Mouse (Mus musculus) heart, embryonic 16.5 days (tissue): ENCODE data around the gene Grtp1. TPM values are rescaled to one million over a fixed set of nuclear protein-coding genes. Genes with fewer than 3 reads are reported as not detected.

Source experiments
- ATAC-seq: fragments of 200-750 bp; cut with Nextera tagmentation; replicated peaks from 2 replicates; pipeline ENCODE4 v1.8.0; 2017; ENCODE audit warnings: moderate number of reproducible peaks; ENCODE audit not compliant: insufficient read depth, low FRiP score; ENCODE audit errors: extremely low read depth
- H3K27ac ChIP-seq: fragments of 300-500 bp; sonication (generic); 2 replicates; pipeline ENCODE4 v1.5.1; 2014; ENCODE audit warnings: mild to moderate bottlenecking, low read length, control low read depth, moderate library complexity
- H3K27me3 ChIP-seq: fragments of 300-500 bp; sonication (generic); 2 replicates; pipeline ENCODE4 v1.6.1; 2014; ENCODE audit warnings: low read length, mixed read lengths; ENCODE audit not compliant: control insufficient read depth, insufficient read depth
- H3K36me3 ChIP-seq: fragments of 300-500 bp; sonication (generic); 2 replicates; pipeline ENCODE4 v1.6.1; 2014; ENCODE audit not compliant: control insufficient read depth, insufficient read depth
- H3K4me1 ChIP-seq: fragments of 300-500 bp; sonication (generic); 2 replicates; pipeline ENCODE4 v1.6.1; 2014; ENCODE audit warnings: low read length, mixed read lengths; ENCODE audit not compliant: control insufficient read depth, insufficient read depth
- H3K4me2 ChIP-seq: fragments of 300-500 bp; sonication (generic); 2 replicates; pipeline ENCODE4 v1.6.1; 2014; ENCODE audit warnings: low read depth, mild to moderate bottlenecking, control low read depth, low read length
- H3K4me3 ChIP-seq: fragments of 300-500 bp; sonication (generic); 2 replicates; pipeline ENCODE4 v1.5.1; 2014; ENCODE audit warnings: mild to moderate bottlenecking, control low read depth, low read length
- H3K9ac ChIP-seq: fragments of 300-500 bp; sonication (generic); 2 replicates; pipeline ENCODE4 v1.6.1; 2014; ENCODE audit warnings: low read length, control low read depth
- H3K9me3 ChIP-seq: fragments of 300-500 bp; sonication (generic); replicated peaks from 2 replicates; pipeline ENCODE4 v1.6.1; 2016; ENCODE audit warnings: low read length; ENCODE audit not compliant: control insufficient read depth
- WGBS: fragments of 180-500 bp; shearing (Covaris S2); extraction: QIAGEN DNeasy Blood & Tissue Kit; methylation state at CpG from one replicate; pipeline ENCODE4 v1.1.7; 2014; 5-methylcytosine and 5-hydroxymethylcytosine counted together
- polyA plus RNA-seq: library from polyadenylated mRNA; unstranded; fragments of >200 nt; fragmentation: Nextera tagmentation; extraction: Ambion mirVana; gene quantifications from 2 replicates; pipeline ENCODE4 v1.2.1, GENCODE M21; 2015

Grtp1 gene
- polyA plus RNA-seq, 1 experiment from 2014 or later = 11.0 TPM

- H3K4me3 ChIP-seq = peak overlapping the region; percentile 84
- peaks cover 8% of the 10 kb centered on the region; the same call in 1 of the 2 replicates for H3K4me1 ChIP-seq
- H3K9me3 ChIP-seq = no peaks in the 10 kb centered on the region
- no peak for ATAC-seq
- H3K36me3 ChIP-seq = no peaks in the 10 kb centered on the region
- peak overlapping the region; percentile 80; the same call in 1 of the 2 replicates for H3K9ac ChIP-seq
- no peak overlapping the region for H3K27ac ChIP-seq
- H3K27me3 ChIP-seq = peaks cover 10% of the 10 kb centered on the region; the same call in 1 of the 2 replicates
- WGBS = 37% methylated on average over 14 of the region's 14 CpGs
- H3K4me2 ChIP-seq = peak overlapping the region; percentile 94
Measured at GRCm38 (mm10) chr8:13199385-13200061, 897 bp downstream of the Grtp1 start.

- no peak for ATAC-seq
- Histone ChIP-seq H3K9me3 (no peaks in the 10 kb centered on the region), H3K36me3 (no peaks in the 10 kb centered on the region), H3K4me3 (no peak overlapping the region), H3K4me1 (peaks cover 6% of the 10 kb centered on the region; the same call in 1 of the 2 replicates), H3K27ac (no peak overlapping the region), H3K4me2 (no peak overlapping the region), H3K9ac (no peak overlapping the region), H3K27me3 (peaks cover 3% of the 10 kb centered on the region; the same call in 1 of the 2 replicates)
- WGBS = 83% methylated on average over 5 of the region's 5 CpGs
Measured at GRCm38 (mm10) chr8:13197493-13197892, 2.9 kb downstream of the Grtp1 start.

- no peaks in the 10 kb centered on the region; the same call in 1 of the 2 replicates for H3K27me3 ChIP-seq
- no peak overlapping the region for H3K9ac ChIP-seq
- H3K27ac ChIP-seq = no peak overlapping the region
- H3K36me3 ChIP-seq = no peaks in the 10 kb centered on the region
- H3K4me3 ChIP-seq = no peak overlapping the region
- 0 out of 2 replicates have a peak, but pooled peaks cover 2% of the 10 kb centered on the region for H3K4me1 ChIP-seq
- WGBS = 51% methylated on average over 10 of the region's 10 CpGs
- H3K4me2 ChIP-seq = no peak overlapping the region
- H3K9me3 ChIP-seq = no peaks in the 10 kb centered on the region
- ATAC-seq = no peak
Measured at GRCm38 (mm10) chr8:13194818-13195217, 5.6 kb downstream of the Grtp1 start.

GRCm38 (mm10) chr8:13190235-13190634, 10.2 kb downstream of the Grtp1 start:
- no peak overlapping the region for H3K4me2 ChIP-seq
- H3K4me1 ChIP-seq = no peaks in the 10 kb centered on the region
- H3K9me3 ChIP-seq = no peaks in the 10 kb centered on the region
- ATAC-seq = no peak
- H3K36me3 ChIP-seq = no peaks in the 10 kb centered on the region
- H3K4me3 ChIP-seq = no peak overlapping the region
- no peak overlapping the region for H3K27ac ChIP-seq
- WGBS = 84% methylated on average over 8 of the region's 8 CpGs
- no peaks in the 10 kb centered on the region for H3K27me3 ChIP-seq
- H3K9ac ChIP-seq = no peak overlapping the region

GRCm38 (mm10) chr8:13188857-13189256, 11.6 kb downstream of the Grtp1 start:
- 88% methylated on average over 1 of the region's 1 CpGs for WGBS
- Histone ChIP-seq H3K27me3 (no peaks in the 10 kb centered on the region), H3K27ac (no peak overlapping the region), H3K9me3 (no peaks in the 10 kb centered on the region), H3K4me2 (no peak overlapping the region), H3K4me1 (no peaks in the 10 kb centered on the region), H3K4me3 (no peak overlapping the region), H3K9ac (no peak overlapping the region), H3K36me3 (no peaks in the 10 kb centered on the region)
- ATAC-seq = no peak

GRCm38 (mm10) chr8:13188052-13188555, 12.3 kb downstream of the Grtp1 start:
- 88% methylated on average over 13 of the region's 13 CpGs for WGBS
- H3K36me3 ChIP-seq = no peaks in the 10 kb centered on the region
- ATAC-seq = no peak
- H3K4me2 ChIP-seq = no peak overlapping the region
- H3K27ac ChIP-seq = no peak overlapping the region
- H3K4me3 ChIP-seq = no peak overlapping the region
- H3K9ac ChIP-seq = no peak overlapping the region
- H3K27me3 ChIP-seq = no peaks in the 10 kb centered on the region
- H3K9me3 ChIP-seq = no peaks in the 10 kb centered on the region
- H3K4me1 ChIP-seq = no peaks in the 10 kb centered on the region

- Histone ChIP-seq H3K4me2 (no peak overlapping the region), H3K27me3 (no peaks in the 10 kb centered on the region), H3K36me3 (no peaks in the 10 kb centered on the region), H3K4me1 (no peaks in the 10 kb centered on the region), H3K9me3 (no peaks in the 10 kb centered on the region), H3K27ac (no peak overlapping the region), H3K4me3 (no peak overlapping the region), H3K9ac (no peak overlapping the region)
- WGBS = 77% methylated on average over 7 of the region's 7 CpGs
- no peak for ATAC-seq
Measured at GRCm38 (mm10) chr8:13187638-13188037, 12.8 kb downstream of the Grtp1 start.

GRCm38 (mm10) chr8:13187229-13187628, 13.2 kb downstream of the Grtp1 start:
- Histone ChIP-seq H3K4me1 (no peaks in the 10 kb centered on the region), H3K36me3 (no peaks in the 10 kb centered on the region), H3K9me3 (no peaks in the 10 kb centered on the region), H3K27me3 (no peaks in the 10 kb centered on the region), H3K4me3 (no peak overlapping the region), H3K9ac (no peak overlapping the region), H3K4me2 (no peak overlapping the region), H3K27ac (no peak overlapping the region)
- no peak for ATAC-seq
- 80% methylated on average over 9 of the region's 9 CpGs for WGBS

GRCm38 (mm10) chr8:13186819-13187218, 13.6 kb downstream of the Grtp1 start:
- H3K27ac ChIP-seq = no peak overlapping the region
- no peaks in the 10 kb centered on the region for H3K9me3 ChIP-seq
- no peak for ATAC-seq
- H3K4me1 ChIP-seq = no peaks in the 10 kb centered on the region; the same call in 1 of the 2 replicates
- no peak overlapping the region for H3K4me3 ChIP-seq
- H3K9ac ChIP-seq = no peak overlapping the region
- H3K27me3 ChIP-seq = no peaks in the 10 kb centered on the region
- WGBS = 78% methylated on average over 8 of the region's 8 CpGs
- H3K4me2 ChIP-seq = no peak overlapping the region
- no peaks in the 10 kb centered on the region for H3K36me3 ChIP-seq
